Mouse (Mus musculus): ENCODE data around the gene L3mbtl3. TPM values are rescaled to one million over a fixed set of nuclear protein-coding genes. Genes with fewer than 3 reads are reported as not detected.

The L3mbtl3 gene
- total and polyA plus RNA-seq, 3 experiments: 1.8 to 3.5 TPM; not detected in 1

DNA sequence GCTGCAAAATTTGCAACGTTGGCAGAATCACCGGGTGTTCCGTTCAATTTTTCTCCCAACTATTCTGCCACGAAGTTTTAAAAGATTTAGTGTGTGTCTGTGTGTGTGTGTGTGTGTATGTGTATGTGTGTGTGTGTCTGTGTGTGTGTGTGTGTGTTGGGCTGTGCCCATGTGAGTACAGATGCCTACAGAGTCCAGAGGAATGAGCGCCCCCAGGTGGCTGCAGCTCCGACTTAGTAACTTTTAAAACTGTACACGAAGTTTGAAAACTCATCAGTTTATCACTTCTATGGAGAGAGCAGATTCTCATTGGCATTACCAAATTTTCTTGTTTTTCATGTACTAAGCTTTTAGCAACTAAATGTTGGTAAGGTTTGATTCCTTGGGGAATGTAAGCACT lies 78.1 kb downstream of the L3mbtl3 start:
- Histone ChIP-seq H3K4me1 (ENCODE audit: control insufficient read depth in 1 of 2, insufficient read depth in 2 of 2, low read length in 2 of 2) (no peaks in the 10 kb centered on the region), H3K27me3 (ENCODE audit: control insufficient read depth in 1 of 2, insufficient read depth in 2 of 2, low read length in 2 of 2) (no peaks in the 10 kb centered on the region), H3K36me3 (ENCODE audit: control insufficient read depth in 1 of 2, insufficient read depth in 2 of 2, low read length in 2 of 2) (no peaks in the 10 kb centered on the region), H3K4me3 (ENCODE audit: control insufficient read depth in 1 of 2, insufficient read depth in 1 of 2, low read depth in 2 of 2, low read length in 2 of 2) (no peak overlapping the region), H3K27ac (ENCODE audit: control insufficient read depth, low read depth, low read length) (no peak overlapping the region), H3K9ac (ENCODE audit: control insufficient read depth, low read depth, low read length, poor library complexity, severe bottlenecking) (no peak overlapping the region), H3K79me2 (ENCODE audit: control insufficient read depth, insufficient read depth, low read length, poor library complexity) (no peaks in the 10 kb centered on the region), H3K9me3 (replicated peaks; ENCODE audit: insufficient read depth, low read length) (no peaks in the 10 kb centered on the region)
- TF ChIP-seq ZMIZ1 (IDR thresholded peaks at IDR 0.05; ENCODE audit: low read depth, low read length): no peak
- no peak for TF ChIP-seq ZKSCAN1 (IDR thresholded peaks at IDR 0.05; ENCODE audit: low read depth, low read length)
- TF ChIP-seq CTCF (IDR thresholded peaks at IDR 0.05 in 2 of 3, conservative IDR thresholded peaks at IDR 0.05 in 1 of 3; ENCODE audit: control insufficient read depth in 1 of 3, insufficient read depth in 1 of 3, low read depth in 2 of 3, low read length in 3 of 3, poor library complexity in 1 of 3, severe bottlenecking in 1 of 3): peak in 2 of 3 experiments; percentile 21 to 44; a peak in 3 of 6 replicates
- TF ChIP-seq SMC3 (IDR thresholded peaks at IDR 0.05; ENCODE audit: low read depth, low read length): 0 out of 2 replicates have a peak, but pooled peaks have one; percentile 19
- no peak for TF ChIP-seq MAZ (IDR thresholded peaks at IDR 0.05; ENCODE audit: low read depth, low read length)
- DNase-seq (ENCODE audit: low read depth, low spot score): no peak

DNA sequence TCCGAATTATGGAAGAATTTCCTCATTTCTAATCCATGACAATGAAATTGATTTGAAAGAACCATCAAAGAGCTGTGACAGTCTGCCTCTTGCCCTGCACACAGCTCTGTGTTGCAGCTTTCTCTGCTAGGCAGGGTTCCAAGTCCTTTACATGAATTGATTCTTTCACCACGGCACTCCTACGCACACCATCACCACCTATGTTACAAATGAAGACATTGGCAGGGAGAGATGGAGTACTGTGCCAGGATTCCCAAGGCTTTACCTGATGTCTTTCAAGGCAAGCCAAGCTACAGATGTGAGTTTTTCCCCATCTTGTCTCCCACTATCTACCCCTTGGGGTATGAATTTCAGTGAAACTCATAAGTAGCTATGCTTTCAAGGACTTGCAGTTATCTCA lies 78.6 kb downstream of the L3mbtl3 start:
- no peak for TF ChIP-seq SMC3 (IDR thresholded peaks at IDR 0.05; ENCODE audit: low read depth, low read length)
- TF ChIP-seq MAFK (IDR thresholded peaks at IDR 0.05; ENCODE audit: borderline replicate concordance, low read depth, low read length): no peak
- no peak for TF ChIP-seq MEF2A (IDR thresholded peaks at IDR 0.05; ENCODE audit: extremely low read depth, insufficient replicate concordance, low read depth, low read length, poor library complexity, severe bottlenecking)
- no peak for TF ChIP-seq EP300 (IDR thresholded peaks at IDR 0.05; ENCODE audit: low read depth in 1 of 2, low read length in 2 of 2)
- no peak for TF ChIP-seq HCFC1 (IDR thresholded peaks at IDR 0.05; ENCODE audit: low read depth, low read length)
- no peaks in the 10 kb centered on the region for H3K9me3 ChIP-seq (replicated peaks; ENCODE audit: insufficient read depth, low read length)
- no peaks in the 10 kb centered on the region for H3K36me3 ChIP-seq (ENCODE audit: control insufficient read depth in 1 of 2, insufficient read depth in 2 of 2, low read length in 2 of 2)
- H3K27ac ChIP-seq (ENCODE audit: control insufficient read depth, low read depth, low read length): no peak overlapping the region
- H3K27me3 ChIP-seq (ENCODE audit: control insufficient read depth in 1 of 2, insufficient read depth in 2 of 2, low read length in 2 of 2): no peaks in the 10 kb centered on the region
- no peaks in the 10 kb centered on the region for H3K4me1 ChIP-seq (ENCODE audit: control insufficient read depth in 1 of 2, insufficient read depth in 2 of 2, low read length in 2 of 2)
- no peak for DNase-seq (ENCODE audit: low read depth, low spot score)
- no peak overlapping the region for H3K9ac ChIP-seq (ENCODE audit: control insufficient read depth, low read depth, low read length, poor library complexity, severe bottlenecking)
- no peaks in the 10 kb centered on the region for H3K79me2 ChIP-seq (ENCODE audit: control insufficient read depth, insufficient read depth, low read length, poor library complexity)
- H3K4me3 ChIP-seq (ENCODE audit: control insufficient read depth in 1 of 2, insufficient read depth in 1 of 2, low read depth in 2 of 2, low read length in 2 of 2): no peak overlapping the region

DNA sequence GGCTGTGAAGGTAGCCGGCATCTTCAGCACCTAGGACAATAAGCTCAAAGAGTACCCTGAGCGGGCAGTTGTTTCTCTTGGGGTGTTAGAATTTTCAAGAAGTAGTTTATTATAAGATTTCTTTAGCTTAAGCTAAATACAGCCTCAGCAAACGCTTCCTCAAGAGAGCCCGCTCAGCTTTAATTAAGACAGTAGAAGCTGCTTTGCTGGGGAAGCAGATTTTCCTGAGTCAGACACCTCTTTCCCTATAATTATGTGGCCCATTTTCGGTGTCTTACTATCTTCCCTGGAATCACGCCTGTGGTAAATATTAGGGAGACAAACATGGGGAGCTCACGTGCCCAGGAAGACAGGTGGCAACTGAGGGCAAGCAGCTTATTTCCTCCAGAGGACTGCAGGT lies 88.6 kb downstream of the L3mbtl3 start:
- TF ChIP-seq BHLHE40 (IDR thresholded peaks at IDR 0.05; ENCODE audit: borderline replicate concordance, low read depth, low read length) (no peak), TCF12 (IDR thresholded peaks at IDR 0.05; ENCODE audit: low read depth, low read length) (no peak), MYB (IDR thresholded peaks at IDR 0.05; ENCODE audit: low read depth, low read length) (no peak), UBTF (IDR thresholded peaks at IDR 0.05; ENCODE audit: borderline replicate concordance, insufficient read depth, low read depth, low read length) (no peak), USF2 (IDR thresholded peaks at IDR 0.05; ENCODE audit: borderline replicate concordance in 1 of 2, insufficient read depth in 1 of 2, low read depth in 1 of 2, low read length in 2 of 2) (no peak), NRF1 (IDR thresholded peaks at IDR 0.05; ENCODE audit: insufficient read depth, low read depth, low read length, poor library complexity, severe bottlenecking) (no peak)
- Histone ChIP-seq H3K27ac (ENCODE audit: control insufficient read depth, low read depth, low read length) (no peak overlapping the region), H3K79me2 (ENCODE audit: control insufficient read depth, insufficient read depth, low read length, poor library complexity) (no peaks in the 10 kb centered on the region), H3K9ac (ENCODE audit: control insufficient read depth, low read depth, low read length, poor library complexity, severe bottlenecking) (no peak overlapping the region), H3K27me3 (ENCODE audit: control insufficient read depth in 1 of 2, insufficient read depth in 2 of 2, low read length in 2 of 2) (no peaks in the 10 kb centered on the region), H3K36me3 (ENCODE audit: control insufficient read depth in 1 of 2, insufficient read depth in 2 of 2, low read length in 2 of 2) (no peaks in the 10 kb centered on the region), H3K4me1 (ENCODE audit: control insufficient read depth in 1 of 2, insufficient read depth in 2 of 2, low read length in 2 of 2) (no peaks in the 10 kb centered on the region), H3K4me3 (ENCODE audit: control insufficient read depth in 1 of 2, insufficient read depth in 1 of 2, low read depth in 2 of 2, low read length in 2 of 2) (no peak overlapping the region), H3K9me3 (replicated peaks; ENCODE audit: insufficient read depth, low read length) (no peaks in the 10 kb centered on the region)
- no peak for DNase-seq (ENCODE audit: low read depth, low spot score)

Measured in MEL (cell line).